In the genomic region with DNA sequence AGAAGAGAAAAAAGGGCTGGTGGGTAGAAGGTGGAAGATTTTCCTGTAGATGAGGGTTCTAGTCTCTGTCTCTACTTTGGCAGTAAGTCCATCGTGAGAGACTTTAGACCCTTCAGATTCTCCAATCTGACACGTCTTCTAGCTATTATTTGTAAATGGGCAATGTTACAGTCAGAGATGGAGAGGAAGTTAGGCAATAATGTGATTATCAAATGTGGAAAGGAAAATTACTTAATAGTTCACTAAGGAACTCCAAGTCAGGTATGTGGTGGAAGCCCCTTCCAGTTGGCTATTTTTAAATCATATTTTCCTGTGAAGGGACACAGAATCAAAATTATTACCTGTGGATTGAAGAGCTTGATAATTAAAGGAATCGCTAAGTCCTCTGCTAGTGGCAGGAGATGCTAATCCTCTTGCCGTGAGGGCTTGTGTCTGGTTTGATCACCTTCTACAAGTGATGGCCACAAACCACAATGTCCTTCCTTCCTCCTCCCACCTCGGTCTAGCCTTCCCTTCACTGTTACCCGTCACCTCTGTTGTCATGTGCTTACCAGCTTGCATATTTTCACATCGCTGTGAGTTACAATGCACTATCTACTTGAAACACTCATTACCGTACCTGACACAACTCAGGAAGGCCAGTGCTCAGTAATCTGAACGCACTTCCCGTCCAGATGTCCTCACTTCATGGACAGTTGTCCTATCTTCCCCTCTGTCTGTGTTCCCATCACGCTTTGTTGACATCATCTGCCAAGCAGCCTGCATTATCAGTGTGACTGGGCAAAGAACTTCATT, we compare ENCODE assay signal across 22 mouse cellular contexts. TPM values are rescaled to one million over a fixed set of nuclear protein-coding genes. Genes with fewer than 3 reads are reported as not detected.
DNase-seq lines count a peak whose midpoint lies in the region; ATAC-seq lines count a peak whose summit lies in the region.
"Had no signal": no experiment of that assay in that cellular context is flagged by ENCODE, and none has a peak within 500 bp of the region (broad histone marks: within the 10 kb centered on the region; RNA-seq: fewer than 3 reads in every experiment).

No protein-coding gene starts in this region.

- H3K4me1 ChIP-seq in embryonic facial prominence, embryonic 10.5 days = no peaks in the 10 kb centered on the region
- H3K4me1 ChIP-seq: intestine, embryonic 15.5 days had no signal

- H3K36me3 ChIP-seq in embryonic facial prominence, embryonic 10.5 days (replicated peaks) = no peaks in the 10 kb centered on the region
- H3K36me3 ChIP-seq: embryonic facial prominence, embryonic 13.5 days; forebrain, embryonic 10.5 days; intestine, embryonic 15.5 days had no signal

- no peak overlapping the region for H3K4me3 ChIP-seq in embryonic facial prominence, embryonic 10.5 days
- H3K4me3 ChIP-seq: embryonic facial prominence, embryonic 13.5 days; forebrain, embryonic 10.5 days; intestine, embryonic 15.5 days had no signal

- 88% methylated on average over 11 of the region's 11 CpGs for WGBS in embryonic facial prominence, embryonic 10.5 days

- DNase-seq in 416B (ENCODE audit: low read depth) = peak; percentile 85
- peak; percentile 72 for DNase-seq in MEL-GATA-1-ER (ENCODE audit: extremely low read depth, low read depth)
- no peak for DNase-seq in adrenal gland, adult (ENCODE audit: inconsistent age in 2 of 2, low spot score in 1 of 2)
- DNase-seq in kidney, adult 18-20 months = no peak
- no peak for DNase-seq in embryonic facial prominence, embryonic 10.5 days (ENCODE audit: low spot score)
- no peak for DNase-seq in left cerebral cortex, postnatal 14 days (ENCODE audit: low spot score in 2 of 2)
- DNase-seq: cerebellum, adult 11 months; kidney, postnatal 10 days; left cerebral cortex, postnatal 4 days; lung, embryonic 14.5 days; spleen, adult 18-20 months; thymus, postnatal 36 days had no signal

- intact Hi-C loops in left cerebral cortex, postnatal 14 days (cut with DNase I) = no loop called here

- ATAC-seq in inflammation-experienced regulatory T-cells, adult 6 months = peak; percentile 68
- ATAC-seq in megakaryocyte progenitor cell, adult 5-6 weeks (replicated peaks; ENCODE audit: poor library complexity) = peak; percentile 78
- ATAC-seq: intestine, embryonic 15.5 days had no signal

- no peak overlapping the region for H3K27ac ChIP-seq in embryonic facial prominence, embryonic 10.5 days (replicated peaks)
- H3K27ac ChIP-seq: embryonic facial prominence, embryonic 13.5 days; forebrain, embryonic 10.5 days; intestine, embryonic 15.5 days had no signal

- no peaks in the 10 kb centered on the region for H3K9me3 ChIP-seq in embryonic facial prominence, embryonic 10.5 days
- H3K9me3 ChIP-seq: embryonic facial prominence, embryonic 13.5 days; forebrain, embryonic 10.5 days; intestine, embryonic 15.5 days had no signal

- no peaks in the 10 kb centered on the region for H3K27me3 ChIP-seq in embryonic facial prominence, embryonic 10.5 days (replicated peaks; ENCODE audit: low read depth, poor library complexity, severe bottlenecking)
- H3K27me3 ChIP-seq: embryonic facial prominence, embryonic 13.5 days; intestine, embryonic 15.5 days had no signal

RNA-seq across cellular contexts. Expression of a gene that starts 1.7 kb away (rescaled TPM):
- under 1 TPM in 1 of 3 experiments, not detected in 2; 0.49 TPM for polyA plus RNA-seq in inflammation-experienced regulatory T-cells, adult 6 months (2017; shearing (Covaris generic))
- total RNA-seq in megakaryocyte progenitor cell, adult 5-6 weeks (2015) = 0.07 and 0.20 TPM in 2 replicates
- total RNA-seq in megakaryocyte progenitor cell, adult 5-6 weeks (2017) = 0.27 and 0.46 TPM in 2 replicates
- polyA plus RNA-seq in embryonic facial prominence, embryonic 10.5 days (2016; fragmentation: Nextera tagmentation; extraction: Ambion mirVana) = not detected in 2 replicates
- total RNA-seq in left cerebral cortex, postnatal 14 days (2021) = not detected
- total RNA-seq: gastrocnemius, postnatal 4 days; layer of hippocampus, postnatal 14 days; left cerebral cortex, postnatal 4 days had no signal
- polyA plus RNA-seq: C2C12; embryonic facial prominence, embryonic 13.5 days; forebrain, embryonic 10.5 days; heart, embryonic 14.5 days; hindbrain, embryonic 11.5 days; lung, embryonic 14.5 days had no signal

RNA-seq across cellular contexts. Expression of a gene that starts 21.5 kb away (rescaled TPM):
- polyA plus RNA-seq in inflammation-experienced regulatory T-cells, adult 6 months (2017; shearing (Covaris generic)) = 10 to 100 TPM; 17.2 to 20.0 (median 17.9) TPM
- total RNA-seq in megakaryocyte progenitor cell, adult 5-6 weeks (2015) = 43.9 and 46.8 TPM in 2 replicates
- total RNA-seq in megakaryocyte progenitor cell, adult 5-6 weeks (2017) = 36.8 and 39.2 TPM in 2 replicates
- 24.0 and 25.7 TPM in 2 replicates for polyA plus RNA-seq in embryonic facial prominence, embryonic 10.5 days (2016; fragmentation: Nextera tagmentation; extraction: Ambion mirVana)
- total RNA-seq in left cerebral cortex, postnatal 14 days (2021) = 1 to 10 TPM; 6.3 to 7.4 TPM

RNA-seq across cellular contexts. Expression of a gene that starts 50.9 kb away (rescaled TPM):
- polyA plus RNA-seq in inflammation-experienced regulatory T-cells, adult 6 months (2017; shearing (Covaris generic)) = 10 to 100 TPM; 21.5 to 37.7 (median 28.2) TPM
- 25.7 and 28.7 TPM in 2 replicates for total RNA-seq in megakaryocyte progenitor cell, adult 5-6 weeks (2015)
- 40.6 and 46.9 TPM in 2 replicates for total RNA-seq in megakaryocyte progenitor cell, adult 5-6 weeks (2017)
- 13.9 and 15.0 TPM in 2 replicates for polyA plus RNA-seq in embryonic facial prominence, embryonic 10.5 days (2016; fragmentation: Nextera tagmentation; extraction: Ambion mirVana)
- 10 to 100 TPM; 72.2 to 74.1 TPM for total RNA-seq in left cerebral cortex, postnatal 14 days (2021)

Comparison
In these comparisons a context has a peak if more than half of its experiments do, and no peak if none do; other contexts are left out.
1. DNase-seq: peak in 416B (single experiment) and MEL-GATA-1-ER (single experiment); none in adrenal gland, adult (0 of 2), kidney, adult 18-20 months (single experiment), embryonic facial prominence, embryonic 10.5 days (single experiment) and left cerebral cortex, postnatal 14 days (0 of 2).
2. RNA of a gene that starts 21.5 kb away (total RNA-seq): 36.8 to 46.8 TPM in megakaryocyte progenitor cell, adult 5-6 weeks; 6.3 to 7.4 TPM in left cerebral cortex, postnatal 14 days; every median in the first group is over 4 times any median in the second.